Mouse (Mus musculus): Measurements from ENCODE around the gene Rsph6a.

DNA sequence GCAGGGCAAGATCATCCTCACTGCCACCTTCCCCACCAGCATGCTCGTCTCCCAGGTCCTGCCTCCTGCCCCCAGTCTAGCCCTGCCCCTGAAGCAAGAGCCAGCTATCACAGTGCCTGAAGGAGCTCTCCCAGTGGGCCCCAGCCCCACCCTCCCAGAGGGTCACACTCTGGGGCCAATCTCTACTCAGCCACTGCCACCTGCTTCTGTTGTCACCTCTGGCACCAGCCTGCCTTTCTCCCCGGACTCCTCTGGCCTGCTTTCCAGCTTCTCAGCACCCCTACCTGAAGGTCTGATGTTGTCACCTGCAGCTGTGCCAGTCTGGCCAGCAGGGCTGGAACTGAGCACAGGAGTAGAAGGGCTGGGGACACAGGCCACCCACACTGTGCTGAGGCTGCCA, 42.7 kb downstream of the Rsph6a start:
- no peak for TF ChIP-seq CTCF (IDR thresholded peaks at IDR 0.05; ENCODE audit: low read depth)
- TF ChIP-seq EP300 (IDR thresholded peaks at IDR 0.05; ENCODE audit: low read depth), result no peak
